Mouse (Mus musculus): ENCODE data around the gene Ascl5. TPM values are rescaled to one million over a fixed set of nuclear protein-coding genes. Genes with fewer than 3 reads are reported as not detected.
A peak's percentile ranks its signal among the peaks of the same experiment; 100 is the strongest.

Gene Ascl5
- polyA plus RNA-seq, 1 experiment from 2014 or later = not detected

GRCm38 (mm10) chr1:136018390-136019189, 32.0 kb upstream of the Ascl5 start:
- peak overlapping the region; percentile 84 for H3K27ac ChIP-seq (replicated peaks)
- no peaks in the 10 kb centered on the region for H3K27me3 ChIP-seq (replicated peaks)
- peak; percentile 51 for ATAC-seq (ENCODE audit: low FRiP score)
- peak overlapping the region; percentile 79 for H3K9ac ChIP-seq (replicated peaks)
- H3K9me3 ChIP-seq (replicated peaks) = no peaks in the 10 kb centered on the region
- H3K4me2 ChIP-seq = peak overlapping the region; percentile 83
- peaks cover 18% of the 10 kb centered on the region for H3K4me1 ChIP-seq
- H3K4me3 ChIP-seq (replicated peaks) = peak overlapping the region; percentile 81
- H3K36me3 ChIP-seq = peaks cover 30% of the 10 kb centered on the region
- WGBS = 6% methylated on average over 24 of the region's 24 CpGs

- Histone ChIP-seq H3K27me3 (replicated peaks) (no peaks in the 10 kb centered on the region), H3K27ac (replicated peaks) (no peak overlapping the region), H3K9ac (replicated peaks) (no peak overlapping the region), H3K4me1 (0 out of 2 replicates have a peak, but pooled peaks cover 5% of the 10 kb centered on the region), H3K4me2 (no peak overlapping the region), H3K4me3 (replicated peaks) (no peak overlapping the region), H3K9me3 (replicated peaks) (no peaks in the 10 kb centered on the region), H3K36me3 (peaks cover 85% of the 10 kb centered on the region)
- peak; percentile 25; the same call in 1 of the 2 replicates for ATAC-seq (ENCODE audit: low FRiP score)
- WGBS = 67% methylated on average over 7 of the region's 7 CpGs
These were observed 20.4 kb upstream of the Ascl5 start for GRCm38 (mm10) chr1:136030201-136030600.

DNA sequence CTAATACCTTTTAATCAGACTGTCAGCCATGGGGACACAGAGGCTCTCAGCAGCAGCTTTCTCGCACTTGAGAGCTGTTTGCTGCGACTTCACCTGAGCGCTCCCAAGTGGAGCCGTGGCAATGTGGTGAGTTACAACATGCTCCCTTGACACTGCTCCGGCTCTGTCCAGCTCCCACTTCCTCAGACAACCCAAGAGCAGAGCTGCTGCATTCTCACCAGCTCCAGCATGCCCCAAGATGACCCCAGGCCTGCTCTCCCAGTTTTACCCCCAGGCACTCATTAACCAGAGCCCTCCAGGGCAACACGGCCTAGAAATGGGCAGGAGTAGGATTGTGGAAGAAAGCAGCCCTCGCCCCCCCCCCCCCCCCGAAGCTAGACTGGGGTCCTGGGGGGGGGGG, 18.9 kb upstream of the Ascl5 start:
- no peaks in the 10 kb centered on the region for H3K9me3 ChIP-seq (replicated peaks)
- H3K27ac ChIP-seq (replicated peaks) = no peak overlapping the region
- H3K4me3 ChIP-seq (replicated peaks) = no peak overlapping the region
- no peaks in the 10 kb centered on the region for H3K27me3 ChIP-seq (replicated peaks)
- 0 out of 2 replicates have a peak, but pooled peaks cover 5% of the 10 kb centered on the region for H3K4me1 ChIP-seq
- 82% methylated on average over 6 of the region's 8 CpGs for WGBS
- no peak for ATAC-seq (ENCODE audit: low FRiP score)
- H3K4me2 ChIP-seq = no peak overlapping the region
- H3K9ac ChIP-seq (replicated peaks) = no peak overlapping the region
- H3K36me3 ChIP-seq = peaks cover 74% of the 10 kb centered on the region

DNA sequence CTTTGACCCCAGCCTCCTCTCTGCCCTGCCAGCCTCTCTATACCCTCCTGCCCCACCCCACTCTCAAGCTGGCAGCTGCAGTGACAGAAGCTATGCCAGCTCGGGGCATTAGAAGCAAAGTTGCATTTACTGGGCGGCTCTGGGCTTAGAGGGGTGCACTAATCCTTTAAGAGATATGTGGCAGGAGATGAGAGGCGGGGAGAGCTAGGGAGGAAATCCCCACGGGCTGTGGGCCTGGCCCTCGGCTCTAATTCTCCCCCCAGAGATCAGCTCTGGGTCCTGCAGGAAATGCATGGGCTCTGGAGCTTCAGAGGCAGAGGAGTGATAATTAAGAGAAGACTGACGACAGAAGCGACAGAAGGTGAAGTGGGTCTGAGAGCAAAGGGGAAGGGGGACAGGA, 17.6 kb upstream of the Ascl5 start:
- Histone ChIP-seq H3K36me3 (peaks cover 62% of the 10 kb centered on the region), H3K27me3 (replicated peaks) (no peaks in the 10 kb centered on the region), H3K9me3 (replicated peaks) (no peaks in the 10 kb centered on the region), H3K4me2 (no peak overlapping the region), H3K27ac (replicated peaks) (no peak overlapping the region), H3K4me3 (replicated peaks) (no peak overlapping the region), H3K4me1 (0 out of 2 replicates have a peak, but pooled peaks cover 5% of the 10 kb centered on the region), H3K9ac (replicated peaks) (no peak overlapping the region)
- no peak for ATAC-seq (ENCODE audit: low FRiP score)
- 79% methylated on average over 7 of the region's 7 CpGs for WGBS

DNA sequence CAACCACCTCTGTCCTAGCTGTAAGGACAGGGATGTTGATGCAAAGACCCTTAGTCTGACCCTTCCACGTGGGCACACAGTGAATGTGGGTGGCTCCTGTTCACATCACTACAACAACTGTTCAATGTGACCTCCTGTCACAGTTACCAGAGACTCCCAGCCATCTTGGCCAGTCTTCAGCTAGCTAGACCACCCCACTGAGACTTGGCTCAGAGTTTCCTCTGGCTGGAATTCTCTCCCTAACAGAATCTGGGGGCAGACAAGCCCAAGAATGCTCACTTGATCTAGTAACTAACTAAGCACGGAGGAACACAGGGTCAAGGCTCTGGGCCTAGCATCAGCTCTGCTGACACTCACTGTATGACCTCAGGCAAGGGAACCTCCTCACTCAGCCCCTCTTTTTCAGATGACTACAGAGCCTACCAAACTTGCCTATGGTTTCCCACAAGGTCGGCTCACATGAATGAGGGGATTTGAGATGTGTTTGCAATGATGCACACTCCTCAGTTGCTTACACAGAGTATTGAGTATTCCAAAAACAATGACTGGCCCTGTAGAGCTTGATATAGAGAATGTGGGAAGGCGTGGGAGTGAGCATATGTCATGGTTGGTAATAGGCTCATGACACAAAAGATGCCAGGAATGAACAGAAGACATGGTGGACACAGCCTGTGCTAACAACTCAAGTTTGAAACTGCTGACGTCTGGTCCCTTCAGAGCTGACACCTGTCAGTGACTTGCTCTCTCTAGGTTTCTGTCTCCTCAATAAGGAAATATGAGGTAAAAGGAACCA, 11.7 kb upstream of the Ascl5 start:
- ATAC-seq (ENCODE audit: low FRiP score) = no peak
- no peak overlapping the region for H3K4me2 ChIP-seq
- H3K27me3 ChIP-seq (replicated peaks) = no peaks in the 10 kb centered on the region
- peaks cover 12% of the 10 kb centered on the region for H3K4me1 ChIP-seq
- no peak overlapping the region for H3K9ac ChIP-seq (replicated peaks)
- H3K27ac ChIP-seq (replicated peaks) = no peak overlapping the region
- H3K36me3 ChIP-seq = peaks cover 16% of the 10 kb centered on the region
- H3K4me3 ChIP-seq (replicated peaks) = no peak overlapping the region
- WGBS = 77% methylated on average over 5 of the region's 5 CpGs
- no peaks in the 10 kb centered on the region for H3K9me3 ChIP-seq (replicated peaks)

- Histone ChIP-seq H3K4me1 (peaks cover 12% of the 10 kb centered on the region), H3K27ac (replicated peaks) (no peak overlapping the region), H3K4me2 (no peak overlapping the region), H3K9me3 (replicated peaks) (no peaks in the 10 kb centered on the region), H3K27me3 (replicated peaks) (no peaks in the 10 kb centered on the region), H3K9ac (replicated peaks) (no peak overlapping the region), H3K36me3 (0 out of 2 replicates have a peak, but pooled peaks cover under 1% of the 10 kb centered on the region), H3K4me3 (replicated peaks) (no peak overlapping the region)
- 21% methylated on average over 11 of the region's 11 CpGs for WGBS
- ATAC-seq (ENCODE audit: low FRiP score) = no peak
These were observed 10.2 kb upstream of the Ascl5 start for GRCm38 (mm10) chr1:136040452-136040851.

DNA sequence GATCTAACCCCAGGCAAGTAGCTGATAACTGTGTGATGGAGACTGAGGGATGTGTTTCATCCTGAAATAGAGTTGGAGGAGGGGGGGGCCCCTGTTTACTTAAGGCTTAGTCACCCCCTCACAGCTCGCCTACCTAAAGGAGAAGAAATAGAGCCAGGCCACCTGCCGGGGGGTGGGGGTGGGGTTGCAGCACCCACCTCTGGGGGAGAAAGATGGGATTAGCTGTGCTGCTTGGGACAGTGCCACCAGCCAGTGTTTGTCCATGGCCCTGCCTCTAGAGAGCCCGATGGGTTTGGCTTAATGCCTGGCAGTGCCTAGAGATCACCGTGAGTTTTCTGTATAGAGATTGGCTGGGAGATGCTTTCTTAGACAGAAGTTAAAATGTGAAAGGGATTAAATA, 9.7 kb upstream of the Ascl5 start:
- no peak; the same call in 1 of the 2 replicates for ATAC-seq (ENCODE audit: low FRiP score)

DNA sequence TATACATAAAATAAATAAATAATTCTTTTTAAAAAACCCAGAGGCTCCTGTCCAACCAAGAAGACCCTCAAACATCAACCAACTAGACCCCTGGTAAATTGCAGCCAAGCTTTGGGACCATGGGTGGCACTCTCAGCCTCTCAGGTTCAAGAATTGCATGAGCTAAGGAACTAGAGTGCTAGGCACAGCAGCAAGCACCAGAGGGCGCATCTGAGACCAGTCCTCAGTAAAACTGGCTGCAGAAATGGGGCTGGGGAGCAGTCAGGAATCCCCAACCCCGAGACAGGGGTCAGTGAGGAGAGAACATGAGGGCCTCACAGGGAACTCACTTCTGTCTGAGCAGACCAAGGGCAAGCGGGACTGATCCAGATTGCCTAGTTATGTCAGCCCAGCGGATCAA, 4.8 kb upstream of the Ascl5 start:
- ATAC-seq (ENCODE audit: low FRiP score) = no peak
- no peak overlapping the region for H3K27ac ChIP-seq (replicated peaks)
- WGBS = 11% methylated on average over 4 of the region's 4 CpGs

More for the DNA sequence above, 9.7 kb upstream of the Ascl5 start:
- WGBS = 44% methylated on average over 4 of the region's 4 CpGs
- Histone ChIP-seq H3K4me1 (peaks cover 12% of the 10 kb centered on the region), H3K4me2 (no peak overlapping the region), H3K9me3 (replicated peaks) (no peaks in the 10 kb centered on the region), H3K4me3 (replicated peaks) (no peak overlapping the region), H3K27me3 (replicated peaks) (no peaks in the 10 kb centered on the region), H3K9ac (replicated peaks) (no peak overlapping the region), H3K27ac (replicated peaks) (no peak overlapping the region), H3K36me3 (no peaks in the 10 kb centered on the region)

DNA sequence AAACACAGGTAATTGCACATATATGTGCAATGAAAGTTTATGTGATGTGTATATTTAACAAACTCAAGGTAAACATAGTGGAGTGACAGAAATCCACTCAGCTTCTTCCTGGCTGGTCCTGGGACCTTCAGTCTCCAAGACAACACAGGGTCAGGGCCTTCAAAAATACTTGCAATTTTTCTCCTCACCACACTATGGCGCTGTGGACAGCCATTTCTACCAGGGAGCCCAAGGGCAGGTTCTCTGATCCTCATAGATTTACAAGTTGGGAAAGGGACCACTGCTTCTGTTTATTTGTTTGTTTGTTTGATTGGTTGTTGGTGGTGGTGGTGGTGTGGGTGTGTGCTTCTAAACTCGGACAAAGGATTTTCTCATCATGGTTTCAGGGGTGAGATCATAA, 3.2 kb upstream of the Ascl5 start:
- H3K9ac ChIP-seq (replicated peaks) = no peak overlapping the region
- no peak overlapping the region for H3K27ac ChIP-seq (replicated peaks)
- WGBS = 13% methylated on average over 2 of the region's 2 CpGs
- H3K4me2 ChIP-seq = no peak overlapping the region
- H3K9me3 ChIP-seq (replicated peaks) = no peaks in the 10 kb centered on the region
- H3K4me3 ChIP-seq (replicated peaks) = no peak overlapping the region
- no peaks in the 10 kb centered on the region for H3K36me3 ChIP-seq
- H3K27me3 ChIP-seq (replicated peaks) = peaks cover 40% of the 10 kb centered on the region
- no peak for ATAC-seq (ENCODE audit: low FRiP score)
- peaks cover 11% of the 10 kb centered on the region for H3K4me1 ChIP-seq

More for the DNA sequence above, 4.8 kb upstream of the Ascl5 start:
- H3K36me3 ChIP-seq = no peaks in the 10 kb centered on the region
- H3K4me1 ChIP-seq = peaks cover 12% of the 10 kb centered on the region
- H3K27me3 ChIP-seq (replicated peaks) = peaks cover 27% of the 10 kb centered on the region
- H3K4me3 ChIP-seq (replicated peaks) = no peak overlapping the region
- H3K9me3 ChIP-seq (replicated peaks) = no peaks in the 10 kb centered on the region
- no peak overlapping the region for H3K4me2 ChIP-seq
- no peak overlapping the region for H3K9ac ChIP-seq (replicated peaks)

DNA sequence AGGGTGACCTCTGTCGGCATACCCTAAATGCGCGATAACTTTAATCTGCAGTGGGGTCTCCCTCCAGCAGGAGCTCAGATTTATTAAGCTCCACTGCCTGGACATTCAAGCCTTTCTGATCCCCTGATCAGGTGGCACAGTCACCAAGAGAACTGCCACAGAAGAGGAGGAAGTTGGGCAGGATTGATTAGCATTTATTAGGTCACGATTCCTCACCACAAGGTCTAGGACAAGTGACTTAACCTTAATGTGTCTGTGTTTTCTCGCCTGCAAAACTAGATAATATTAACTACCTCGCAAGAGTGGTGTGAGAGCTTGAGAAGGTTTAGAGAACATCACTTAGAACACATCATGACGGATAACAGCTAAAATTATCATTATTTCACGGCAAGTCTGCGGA, 2.7 kb upstream of the Ascl5 start:
- H3K9ac ChIP-seq (replicated peaks) = no peak overlapping the region
- H3K4me2 ChIP-seq = no peak overlapping the region
- no peak for ATAC-seq (ENCODE audit: low FRiP score)

GRCm38 (mm10) chr1:136051013-136051315, 360 bp downstream of the Ascl5 start:
- Histone ChIP-seq H3K4me1 (peaks cover 14% of the 10 kb centered on the region), H3K4me3 (replicated peaks) (peak overlapping the region; percentile 40)
- peak; percentile 59; the same call in 1 of the 2 replicates for ATAC-seq (ENCODE audit: low FRiP score)

More for the DNA sequence above, 2.7 kb upstream of the Ascl5 start:
- H3K36me3 ChIP-seq = no peaks in the 10 kb centered on the region
- no peak overlapping the region for H3K4me3 ChIP-seq (replicated peaks)
- WGBS = 78% methylated on average over 9 of the region's 9 CpGs
- H3K4me1 ChIP-seq = peaks cover 11% of the 10 kb centered on the region
- H3K27ac ChIP-seq (replicated peaks) = no peak overlapping the region
- H3K9me3 ChIP-seq (replicated peaks) = no peaks in the 10 kb centered on the region
- peaks cover 45% of the 10 kb centered on the region for H3K27me3 ChIP-seq (replicated peaks)

More at GRCm38 (mm10) chr1:136051013-136051315, 360 bp downstream of the Ascl5 start:
- no peaks in the 10 kb centered on the region for H3K36me3 ChIP-seq
- no peak overlapping the region for H3K27ac ChIP-seq (replicated peaks)
- H3K4me2 ChIP-seq = peak overlapping the region; percentile 67
- under 1% methylated on average over 35 of the region's 36 CpGs for WGBS
- no peaks in the 10 kb centered on the region for H3K9me3 ChIP-seq (replicated peaks)
- peak overlapping the region; percentile 40; the same call in 1 of the 2 replicates for H3K9ac ChIP-seq (replicated peaks)
- peaks cover 51% of the 10 kb centered on the region for H3K27me3 ChIP-seq (replicated peaks)

Data from neural tube, embryonic 15.5 days (tissue).